Mouse (Mus musculus) spleen, adult 2 months (tissue): ENCODE data around the gene Ccdc62.

Experiments
- CTCF ChIP-seq: fragments of 200-500 bp; IDR thresholded peaks from 2 replicates; pipeline ENCODE4 v1.5.1; 2011; ENCODE audit warnings: mild to moderate bottlenecking, inconsistent platforms; ENCODE audit not compliant: insufficient read depth, insufficient read length, insufficient replicate concordance; ENCODE audit errors: extremely low read depth
- POLR2A ChIP-seq: fragments of 200-500 bp; IDR thresholded peaks from 2 replicates; pipeline ENCODE4 v1.6.1; 2011; ENCODE audit warnings: low read depth, low read length, inconsistent platforms

DNA sequence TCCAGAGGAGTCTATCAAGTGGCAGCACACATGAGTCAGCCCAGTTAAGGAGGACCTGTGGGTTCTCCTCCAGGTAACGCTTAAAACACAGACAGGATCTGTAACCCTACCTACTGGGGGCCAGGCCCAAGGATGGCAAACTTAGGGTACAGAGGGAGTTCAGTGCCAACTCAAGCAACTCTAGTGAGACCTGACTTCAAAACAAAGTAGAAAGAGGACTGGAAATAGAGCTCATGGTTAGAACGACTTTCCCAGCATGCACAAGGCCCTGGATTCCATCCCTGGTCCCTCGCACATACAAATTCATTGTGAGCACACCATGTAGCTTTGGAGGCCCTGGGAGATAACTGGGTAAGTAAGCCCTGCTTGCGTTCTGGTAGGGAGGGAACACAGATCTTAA is 40.1 kb downstream of the Ccdc62 start:
- TF ChIP-seq CTCF, result no peak
- TF ChIP-seq POLR2A, result no peak
